Mouse (Mus musculus): Measurements from ENCODE around the gene Gm973.

The Gm973 gene

GRCm38 (mm10) chr1:59549036-59549675, 33.1 kb downstream of the Gm973 start:
- no peak for DNase-seq

GRCm38 (mm10) chr1:59550227-59550626, 34.2 kb downstream of the Gm973 start:
- no peak for DNase-seq

- DNase-seq: no peak
These were observed 34.9 kb downstream of the Gm973 start for GRCm38 (mm10) chr1:59550996-59551395.

GRCm38 (mm10) chr1:59553708-59554107, 37.6 kb downstream of the Gm973 start:
- DNase-seq: no peak

- no peak for DNase-seq
These were observed 47.5 kb downstream of the Gm973 start for GRCm38 (mm10) chr1:59563581-59563980.

- no peak for DNase-seq
These were observed 49.7 kb downstream of the Gm973 start for GRCm38 (mm10) chr1:59565804-59566203.

GRCm38 (mm10) chr1:59566281-59566680, 50.2 kb downstream of the Gm973 start:
- DNase-seq: no peak

- DNase-seq: peak; percentile 87
These were observed 50.9 kb downstream of the Gm973 start for GRCm38 (mm10) chr1:59566926-59567325.

- DNase-seq: peak; percentile 72
These were observed 51.5 kb downstream of the Gm973 start for GRCm38 (mm10) chr1:59567521-59567920.

- no peak for DNase-seq
These were observed 52.2 kb downstream of the Gm973 start for GRCm38 (mm10) chr1:59568283-59568682.

GRCm38 (mm10) chr1:59569301-59569700, 53.2 kb downstream of the Gm973 start:
- no peak for DNase-seq

- no peak for DNase-seq
These were observed 54.7 kb downstream of the Gm973 start for GRCm38 (mm10) chr1:59570767-59571166.

- no peak for DNase-seq
These were observed 55.4 kb downstream of the Gm973 start for GRCm38 (mm10) chr1:59571502-59571901.

GRCm38 (mm10) chr1:59573843-59574242, 57.8 kb downstream of the Gm973 start:
- DNase-seq: no peak

- DNase-seq: no peak
These were observed 58.5 kb downstream of the Gm973 start for GRCm38 (mm10) chr1:59574262-59575187.

GRCm38 (mm10) chr1:59578770-59579169, 62.7 kb downstream of the Gm973 start:
- no peak for DNase-seq

GRCm38 (mm10) chr1:59579327-59579726, 63.3 kb downstream of the Gm973 start:
- peak; percentile 52 for DNase-seq

GRCm38 (mm10) chr1:59580131-59580751, 64.2 kb downstream of the Gm973 start:
- no peak for DNase-seq

- no peak for DNase-seq
These were observed 64.8 kb downstream of the Gm973 start for GRCm38 (mm10) chr1:59580880-59581279.

GRCm38 (mm10) chr1:59584656-59585410, 68.8 kb downstream of the Gm973 start:
- DNase-seq: peak; percentile 83

- no peak for DNase-seq
These were observed 73.2 kb downstream of the Gm973 start for GRCm38 (mm10) chr1:59589271-59589670.

GRCm38 (mm10) chr1:59592359-59592758, 76.3 kb downstream of the Gm973 start:
- DNase-seq: no peak

- DNase-seq: no peak
These were observed 76.8 kb downstream of the Gm973 start for GRCm38 (mm10) chr1:59592876-59593275.
